Mouse (Mus musculus) layer of hippocampus, adult 8-10 months (tissue): ENCODE data around the gene Hnrnpab. TPM values are rescaled to one million over a fixed set of nuclear protein-coding genes. Genes with fewer than 3 reads are reported as not detected.

Source experiments
- DNase-seq, 2 experiments: peaks; one replicate each; pipeline ENCODE4 v3.0.0; 2022; ENCODE audit warnings: low spot score in 2 of 2
- total RNA-seq, 4 experiments: library from RNA; stranded (reverse); gene quantifications; 2 replicates each; pipeline ENCODE4 v1.2.4; 2022

Gene Hnrnpab
- total RNA-seq, 4 experiments from 2014 or later, result 123 to 152 (median 135) TPM

- no peak for DNase-seq
These were observed 40.7 kb downstream of the Hnrnpab start for GRCm38 (mm10) chr11:51565951-51566350.

- no peak for DNase-seq
These were observed 41.6 kb downstream of the Hnrnpab start for GRCm38 (mm10) chr11:51565062-51565461.

GRCm38 (mm10) chr11:51563276-51563675 lies 43.4 kb downstream of the Hnrnpab start:
- DNase-seq, result no peak

DNA sequence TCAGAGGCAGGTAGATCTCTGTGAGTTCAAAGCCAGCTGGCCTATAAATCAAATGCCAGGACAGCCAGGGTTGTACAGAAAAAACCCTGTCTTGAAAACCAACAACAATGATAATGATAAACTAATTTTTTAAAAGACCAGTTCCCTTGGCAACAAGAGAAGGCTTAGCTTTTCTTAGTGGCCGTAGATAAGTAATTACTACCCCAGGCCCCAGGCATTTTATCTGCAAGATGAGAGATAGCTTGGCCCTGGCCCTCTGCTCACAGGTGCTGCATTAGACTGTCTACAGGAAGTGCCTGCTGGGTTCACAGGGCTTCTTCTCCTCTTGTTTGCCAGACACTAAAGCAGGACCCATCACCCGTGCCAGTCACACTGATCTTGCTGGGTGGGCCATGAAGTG lies 51.6 kb downstream of the Hnrnpab start:
- no peak for DNase-seq

DNA sequence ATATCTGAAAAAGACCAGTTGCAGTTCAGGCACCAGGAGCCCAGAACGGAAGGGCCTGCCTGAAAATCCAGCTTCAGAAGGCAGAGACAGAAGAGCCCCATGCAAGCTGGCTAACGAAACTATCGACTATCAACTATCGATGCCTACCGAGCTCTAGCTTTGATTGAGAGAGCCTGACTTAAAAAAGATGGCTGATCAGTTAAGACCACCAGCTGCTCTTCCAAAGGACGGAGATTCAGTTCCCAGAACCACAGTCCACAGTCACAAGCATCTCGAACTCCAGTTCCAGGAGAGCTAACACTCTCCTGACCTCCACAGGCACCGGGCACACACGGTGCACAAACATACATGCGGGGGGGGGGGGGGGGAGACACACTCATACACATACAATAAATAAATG lies 52.1 kb downstream of the Hnrnpab start:
- no peak for DNase-seq

DNA sequence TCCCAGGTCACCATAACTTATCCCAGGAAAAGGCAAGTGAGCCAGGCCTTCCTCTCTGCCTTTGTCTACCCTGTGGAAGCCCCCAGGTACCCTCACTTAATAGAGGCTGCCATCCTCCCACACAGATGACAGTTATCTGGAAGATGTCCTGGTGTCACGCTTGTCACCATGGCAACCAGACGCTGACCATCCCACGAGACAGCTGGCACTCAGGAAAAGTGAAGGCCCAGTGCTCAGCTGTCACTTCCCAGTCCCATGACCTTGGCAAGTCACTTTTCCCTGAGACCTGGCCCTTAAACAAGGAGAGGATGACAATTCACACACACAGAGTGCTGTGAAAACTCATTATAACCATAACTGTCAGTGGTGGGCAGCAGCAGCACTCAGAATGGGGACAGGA lies 54.6 kb downstream of the Hnrnpab start:
- no peak for DNase-seq

- no peak for DNase-seq
These were observed 55.4 kb downstream of the Hnrnpab start for GRCm38 (mm10) chr11:51551253-51551652.

Other genes starting within 250 kb of the Hnrnpab start
- gene Phykpl, start 22.1 kb downstream of the Hnrnpab start, total RNA-seq, result 10 to 100 TPM in 1 of 4 experiments, 1 to 10 TPM in 3; 7.9 to 10.2 (median 8.9) TPM
- gene Nhp2, start 12.9 kb upstream of the Hnrnpab start, total RNA-seq, result 10 to 100 TPM; 31.8 to 48.9 (median 42.3) TPM
- gene Rmnd5b, start 29.0 kb upstream of the Hnrnpab start, total RNA-seq, result 10 to 100 TPM; 52.4 to 58.6 (median 55.4) TPM
- gene N4bp3, start 44.0 kb upstream of the Hnrnpab start, total RNA-seq, result 10 to 100 TPM; 15.0 to 18.9 (median 15.7) TPM
- gene D930048N14Rik, start 44.1 kb upstream of the Hnrnpab start, total RNA-seq, result 1 to 10 TPM; 1.3 to 2.5 (median 2.0) TPM
- 10 to 100 TPM; 32.5 to 42.6 (median 34.8) TPM for gene 0610009B22Rik, start 82.0 kb upstream of the Hnrnpab start, total RNA-seq
- 10 to 100 TPM; 19.4 to 23.8 (median 20.5) TPM for gene Sec24a, start 156.8 kb upstream of the Hnrnpab start, total RNA-seq
- 10 to 100 TPM; 67.5 to 74.9 (median 70.7) TPM for gene Sar1b, start 156.8 kb upstream of the Hnrnpab start, total RNA-seq